Mouse (Mus musculus) bone marrow, adult 2 months (tissue): ENCODE results near the gene Acvr1.

Experiments
- CTCF ChIP-seq: fragments of 200-500 bp; IDR thresholded peaks from 2 replicates; pipeline ENCODE4 v1.5.1; 2011; ENCODE audit warnings: low read length, control low read depth; ENCODE audit not compliant: control insufficient read depth, insufficient read depth
- POLR2A ChIP-seq: fragments of 200-500 bp; IDR thresholded peaks from 2 replicates; pipeline ENCODE4 v1.6.1; 2011; ENCODE audit warnings: low read depth, mild to moderate bottlenecking, control low read depth, low read length, borderline replicate concordance; ENCODE audit not compliant: control insufficient read depth

- no peak for TF ChIP-seq CTCF
- TF ChIP-seq POLR2A: no peak
These were observed 48.4 kb downstream of the Acvr1 start for GRCm38 (mm10) chr2:58518517-58518916.
